11 mouse cellular contexts compared by ENCODE assay signal in the genomic region with DNA sequence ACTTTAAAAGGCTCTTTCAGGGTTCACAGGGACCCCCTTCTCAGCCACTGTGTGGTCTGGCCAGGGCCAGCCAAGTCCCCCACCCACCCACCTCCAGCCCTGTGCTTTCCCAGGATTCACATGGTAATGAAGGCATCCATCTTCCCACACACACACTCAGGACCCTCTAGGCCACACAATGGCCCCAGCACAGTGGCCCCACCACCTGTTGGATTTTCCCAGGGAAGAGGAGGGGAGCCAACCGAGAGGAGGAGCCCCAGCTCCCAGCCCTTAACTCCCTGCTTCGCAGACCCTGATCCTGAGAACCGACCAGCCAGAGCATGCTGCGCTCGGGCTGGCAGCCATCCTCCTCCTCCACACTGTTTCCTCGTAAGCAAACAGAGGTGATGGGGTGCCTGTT. TPM values are rescaled to one million over a fixed set of nuclear protein-coding genes. Genes with fewer than 3 reads are reported as not detected.
A peak's percentile ranks its signal among the peaks of the same experiment; 100 is the strongest.
DNase-seq lines count a peak whose midpoint lies in the region; ATAC-seq and TF ChIP-seq lines count a peak whose summit lies in the region.
"Had no signal": no experiment of that assay in that cellular context is flagged by ENCODE, and none has a peak within 500 bp of the region (broad histone marks: within the 10 kb centered on the region; RNA-seq: fewer than 3 reads in every experiment).

No protein-coding gene starts in this region.

- TF ChIP-seq EP300 in stomach, postnatal 0 days (optimal IDR thresholded peaks at IDR 0.05), result no peak

- no peaks in the 10 kb centered on the region for H3K36me3 ChIP-seq in stomach, embryonic 14.5 days (ENCODE audit: control insufficient read depth, insufficient read depth, low read length)
- H3K36me3 ChIP-seq in stomach, postnatal 0 days (ENCODE audit: control insufficient read depth, insufficient read depth, low read length), result no peaks in the 10 kb centered on the region
- no peaks in the 10 kb centered on the region for H3K36me3 ChIP-seq in forebrain, embryonic 15.5 days
- H3K36me3 ChIP-seq: heart, embryonic 13.5 days had no signal

- peak; percentile 25; the same call in 1 of the 2 replicates for ATAC-seq in stomach, embryonic 14.5 days (ENCODE audit: insufficient number of reproducible peaks, insufficient read depth, low FRiP score, low read depth)
- no peak for ATAC-seq in stomach, postnatal 0 days (ENCODE audit: low FRiP score, low TSS enrichment)
- ATAC-seq in forebrain, embryonic 15.5 days (replicated peaks), result peak; percentile 81
- no peak for ATAC-seq in frontal cortex, adult (ENCODE audit: low TSS enrichment)
- ATAC-seq: liver, postnatal 0 days had no signal

- H3K9me3 ChIP-seq in stomach, embryonic 14.5 days (ENCODE audit: control insufficient read depth, low read depth, low read length), result no peaks in the 10 kb centered on the region
- no peaks in the 10 kb centered on the region for H3K9me3 ChIP-seq in stomach, postnatal 0 days (ENCODE audit: control insufficient read depth, low read length)
- no peaks in the 10 kb centered on the region for H3K9me3 ChIP-seq in forebrain, embryonic 15.5 days
- H3K9me3 ChIP-seq: heart, embryonic 13.5 days had no signal

- H3K9ac ChIP-seq in stomach, embryonic 14.5 days (replicated peaks; ENCODE audit: low read depth, low read length), result no peak overlapping the region
- no peak overlapping the region for H3K9ac ChIP-seq in stomach, postnatal 0 days (ENCODE audit: low read length)
- no peak overlapping the region for H3K9ac ChIP-seq in forebrain, embryonic 15.5 days (replicated peaks)
- H3K9ac ChIP-seq: heart, embryonic 13.5 days; liver, postnatal 0 days had no signal

- intact Hi-C loops in gastrocnemius, postnatal 14 days (cut with DNase I; ENCODE audit: low total_unique reads), result no loop called here

- no peaks in the 10 kb centered on the region for H3K27me3 ChIP-seq in stomach, embryonic 14.5 days (ENCODE audit: control insufficient read depth, insufficient read depth, low read length)
- H3K27me3 ChIP-seq in stomach, postnatal 0 days (ENCODE audit: control insufficient read depth, insufficient read depth, low read length), result no peaks in the 10 kb centered on the region
- no peaks in the 10 kb centered on the region for H3K27me3 ChIP-seq in forebrain, embryonic 15.5 days

- H3K4me3 ChIP-seq in stomach, embryonic 14.5 days (ENCODE audit: low read depth, low read length), result no peak overlapping the region
- H3K4me3 ChIP-seq in stomach, postnatal 0 days (ENCODE audit: low read depth, low read length), result no peak overlapping the region
- no peak overlapping the region for H3K4me3 ChIP-seq in forebrain, embryonic 15.5 days
- H3K4me3 ChIP-seq: erythroblast, embryonic 14.5 days; heart, embryonic 13.5 days had no signal

- no peak for DNase-seq in stomach, postnatal 0 days (ENCODE audit: low spot score)
- DNase-seq in mesoderm, embryonic 11.5 days (ENCODE audit: low read depth, low spot score), result peak; percentile 74
- DNase-seq in frontal cortex, postnatal 10 days (ENCODE audit: low spot score in 2 of 2), result no peak
- no peak for DNase-seq in gastrocnemius, postnatal 14 days
- DNase-seq in thymus, postnatal 25 days, result no peak
- DNase-seq: liver, postnatal 0 days had no signal

- no peak overlapping the region for H3K27ac ChIP-seq in stomach, embryonic 14.5 days (ENCODE audit: low read length)
- H3K27ac ChIP-seq in stomach, postnatal 0 days (replicated peaks), result no peak overlapping the region
- H3K27ac ChIP-seq in forebrain, embryonic 15.5 days (replicated peaks), result peak overlapping the region; percentile 40
- H3K27ac ChIP-seq: heart, embryonic 13.5 days had no signal

- no peak overlapping the region for H3K4me2 ChIP-seq in stomach, embryonic 14.5 days (replicated peaks; ENCODE audit: low read depth, low read length)
- no peak overlapping the region for H3K4me2 ChIP-seq in stomach, postnatal 0 days (replicated peaks; ENCODE audit: low read depth)
- no peak overlapping the region for H3K4me2 ChIP-seq in forebrain, embryonic 15.5 days (replicated peaks)
- H3K4me2 ChIP-seq: heart, embryonic 13.5 days had no signal

- peaks cover 13% of the 10 kb centered on the region; the same call in 1 of the 2 replicates for H3K4me1 ChIP-seq in stomach, embryonic 14.5 days (ENCODE audit: control insufficient read depth, insufficient read depth, low read length)
- no peaks in the 10 kb centered on the region for H3K4me1 ChIP-seq in stomach, postnatal 0 days (replicated peaks; ENCODE audit: control insufficient read depth, insufficient read depth)
- peaks cover 7% of the 10 kb centered on the region; the same call in 1 of the 2 replicates for H3K4me1 ChIP-seq in forebrain, embryonic 15.5 days

- WGBS in stomach, embryonic 14.5 days, result 32% methylated on average over 6 of the region's 6 CpGs
- WGBS in stomach, postnatal 0 days, result 46% methylated on average over 6 of the region's 6 CpGs
- 7% methylated on average over 6 of the region's 6 CpGs for WGBS in forebrain, embryonic 15.5 days

- TF ChIP-seq CTCF in stomach, postnatal 0 days (IDR thresholded peaks at IDR 0.05; ENCODE audit: low read depth), result no peak

RNA-seq across cellular contexts. Expression of a gene that starts 18.0 kb away (rescaled TPM):
- polyA plus RNA-seq in stomach, embryonic 14.5 days (2014; fragmentation: Nextera tagmentation; extraction: Ambion mirVana), result 147 and 150 TPM in 2 replicates
- polyA plus RNA-seq in stomach, postnatal 0 days (2015; fragmentation: Nextera tagmentation; extraction: Ambion mirVana), result 191 and 228 TPM in 2 replicates
- 26.3 and 32.0 TPM in 2 replicates for polyA plus RNA-seq in forebrain, embryonic 15.5 days (2015; fragmentation: Nextera tagmentation; extraction: Ambion mirVana)
- 10 to 100 TPM; 12.5 to 17.3 TPM for total RNA-seq in gastrocnemius, postnatal 14 days (2021)

RNA-seq across cellular contexts. Expression of a gene that starts 31.2 kb away (rescaled TPM):
- 26.5 and 30.1 TPM in 2 replicates for polyA plus RNA-seq in stomach, embryonic 14.5 days (2014; fragmentation: Nextera tagmentation; extraction: Ambion mirVana)
- 22.9 and 23.4 TPM in 2 replicates for polyA plus RNA-seq in stomach, postnatal 0 days (2015; fragmentation: Nextera tagmentation; extraction: Ambion mirVana)
- 33.6 and 34.4 TPM in 2 replicates for polyA plus RNA-seq in forebrain, embryonic 15.5 days (2015; fragmentation: Nextera tagmentation; extraction: Ambion mirVana)
- 10 to 100 TPM; 11.9 to 13.8 TPM for total RNA-seq in gastrocnemius, postnatal 14 days (2021)

RNA-seq across cellular contexts. Expression of a gene that starts 35.9 kb away (rescaled TPM):
- polyA plus RNA-seq in stomach, embryonic 14.5 days (2014; fragmentation: Nextera tagmentation; extraction: Ambion mirVana), result 18.4 and 21.7 TPM in 2 replicates
- 9.8 and 10.6 TPM in 2 replicates for polyA plus RNA-seq in stomach, postnatal 0 days (2015; fragmentation: Nextera tagmentation; extraction: Ambion mirVana)
- polyA plus RNA-seq in forebrain, embryonic 15.5 days (2015; fragmentation: Nextera tagmentation; extraction: Ambion mirVana), result 4.3 and 4.4 TPM in 2 replicates
- total RNA-seq in gastrocnemius, postnatal 14 days (2021), result 1 to 10 TPM; 5.9 to 6.0 TPM
- polyA plus RNA-seq: erythroblast, embryonic 14.5 days had no signal

RNA-seq across cellular contexts. Expression of a gene that starts 48.8 kb away (rescaled TPM):
- polyA plus RNA-seq in stomach, embryonic 14.5 days (2014; fragmentation: Nextera tagmentation; extraction: Ambion mirVana), result 120 and 122 TPM in 2 replicates
- 110 and 121 TPM in 2 replicates for polyA plus RNA-seq in stomach, postnatal 0 days (2015; fragmentation: Nextera tagmentation; extraction: Ambion mirVana)
- polyA plus RNA-seq in forebrain, embryonic 15.5 days (2015; fragmentation: Nextera tagmentation; extraction: Ambion mirVana), result 159 and 164 TPM in 2 replicates
- 10 to 100 TPM; 45.8 to 49.1 TPM for total RNA-seq in gastrocnemius, postnatal 14 days (2021)

Comparison
In these comparisons a context has a peak if more than half of its experiments do, and no peak if none do; other contexts are left out.
1. ATAC-seq: peak in stomach, embryonic 14.5 days (single experiment) and forebrain, embryonic 15.5 days (single experiment); none in stomach, postnatal 0 days (single experiment) and frontal cortex, adult (single experiment).